Mouse (Mus musculus): ENCODE measurements around the gene Chil1.

GRCm38 (mm10) chr1:134195117-134195516 is 13.1 kb downstream of the Chil1 start:
- TF ChIP-seq ZNF384 (IDR thresholded peaks at IDR 0.05; ENCODE audit: low read depth, low read length) (no peak), CHD2 (IDR thresholded peaks at IDR 0.05; ENCODE audit: low read depth, low read length) (no peak), MAFK (IDR thresholded peaks at IDR 0.05; ENCODE audit: insufficient read depth, low read depth, low read length) (no peak), ZC3H11A (IDR thresholded peaks at IDR 0.05; ENCODE audit: borderline replicate concordance, low read depth, low read length) (no peak)

Measured in ES-E14 (cell line).